Mouse (Mus musculus) kidney, adult 8-10 months (tissue): ENCODE measurements around the gene Myo1h.
A peak's percentile ranks its signal among the peaks of the same experiment; 100 is the strongest.

Source experiments
- DNase-seq, 2 experiments: peaks; one replicate each; pipeline ENCODE4 v3.0.0; 2022

The Myo1h gene

GRCm38 (mm10) chr5:114406592-114406991 is 117.6 kb downstream of the Myo1h start:
- DNase-seq, result no peak

- no peak for DNase-seq
Observed at GRCm38 (mm10) chr5:114407269-114407668, 118.3 kb downstream of the Myo1h start.

- DNase-seq, result no peak
Observed at GRCm38 (mm10) chr5:114407810-114408209, 118.8 kb downstream of the Myo1h start.

- DNase-seq, result no peak
Observed at GRCm38 (mm10) chr5:114408846-114409245, 119.9 kb downstream of the Myo1h start.

GRCm38 (mm10) chr5:114410429-114410828 is 121.5 kb downstream of the Myo1h start:
- DNase-seq, result no peak

GRCm38 (mm10) chr5:114412361-114412998 is 123.5 kb downstream of the Myo1h start:
- DNase-seq, result no peak

GRCm38 (mm10) chr5:114413067-114413735 is 124.2 kb downstream of the Myo1h start:
- peak; percentile 42 to 66 for DNase-seq
